Mouse (Mus musculus): ENCODE measurements around the gene Edar.

GRCm38 (mm10) chr10:58709021-58709420 is 33.6 kb upstream of the Edar start:
- TF ChIP-seq CTCF (IDR thresholded peaks at IDR 0.05; ENCODE audit: extremely low read depth, insufficient read length, insufficient replicate concordance, low read depth, low read length) (no peak), POLR2A (IDR thresholded peaks at IDR 0.05; ENCODE audit: low read depth, low read length) (no peak)

All from small intestine, adult 2 months (tissue).